16 mouse cellular contexts compared by ENCODE assay signal in the genomic region with DNA sequence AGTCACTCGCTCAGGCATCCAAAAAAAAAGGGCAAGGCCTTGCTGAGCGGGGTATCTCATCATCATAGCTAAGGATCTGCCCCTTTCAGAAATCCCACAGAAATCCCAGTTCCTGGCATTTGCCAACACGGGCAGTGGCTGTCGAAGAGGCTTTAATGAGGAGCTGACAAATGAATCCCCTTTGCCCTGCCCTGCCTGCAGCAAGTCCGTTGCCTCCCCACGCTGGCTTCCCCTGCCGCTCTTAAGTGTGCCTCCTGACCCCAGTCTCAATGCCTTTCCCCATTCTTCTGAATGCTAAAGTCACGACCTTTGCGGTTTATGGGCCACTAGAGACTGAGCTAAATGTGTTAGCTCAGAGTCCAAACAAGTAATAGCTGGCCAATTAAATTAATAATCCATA.
DNase-seq lines count a peak whose midpoint lies in the region.
"Had no signal": no experiment of that assay in that cellular context is flagged by ENCODE, and none has a peak within 500 bp of the region (broad histone marks: within the 10 kb centered on the region; RNA-seq: fewer than 3 reads in every experiment).

No protein-coding gene starts in this region.

- DNase-seq in kidney, postnatal 10 days: peak; percentile 39
- no peak for DNase-seq in kidney, adult 11 months
- DNase-seq in embryo, embryonic 11 days: peak; percentile 69
- DNase-seq in forelimb bud, embryonic 11.5 days (ENCODE audit: low read depth, low spot score): peak; percentile 61
- DNase-seq in retina, embryonic 14.5 days (ENCODE audit: low spot score): peak; percentile 24
- DNase-seq in cerebellum, postnatal 4 days (ENCODE audit: low spot score in 2 of 2): no peak
- no peak for DNase-seq in adrenal gland, postnatal 36 days
- DNase-seq: adrenal gland, postnatal 14 days; cerebellum, adult 18-20 months; gastrocnemius, postnatal 10 days; heart, adult 18-20 months; heart, postnatal 36 days; kidney, adult 8-10 months; layer of hippocampus, postnatal 36 days; lung, adult 2 months; thymus, postnatal 25 days had no signal

Comparison
In these comparisons a context has a peak if more than half of its experiments do, and no peak if none do; other contexts are left out.
1. DNase-seq: peak in kidney, postnatal 10 days (single experiment), embryo, embryonic 11 days (single experiment), forelimb bud, embryonic 11.5 days (single experiment) and retina, embryonic 14.5 days (single experiment); none in kidney, adult 11 months (single experiment), cerebellum, postnatal 4 days (0 of 2) and adrenal gland, postnatal 36 days (0 of 2).